Mouse (Mus musculus): ENCODE measurements around the gene Hoxc11.

DNA sequence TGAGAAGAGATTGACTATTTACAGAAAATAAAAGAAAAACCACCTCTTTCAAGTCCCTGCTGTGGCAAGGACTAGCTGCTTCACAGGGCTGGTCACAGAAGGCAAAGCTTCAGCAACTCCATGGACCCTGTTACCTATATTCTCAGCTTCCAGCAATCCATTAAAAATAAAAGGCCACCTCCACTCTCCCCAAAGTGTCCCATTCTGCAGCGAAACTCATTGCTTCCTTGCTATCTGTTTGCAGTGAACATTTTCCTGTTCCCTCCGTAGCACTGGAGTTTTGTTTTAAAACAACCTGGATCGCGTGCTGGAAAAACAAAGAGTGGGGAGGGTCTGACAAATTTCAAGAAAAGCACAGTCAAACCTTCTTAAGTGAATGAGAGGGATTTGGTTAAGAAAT is 44.7 kb upstream of the Hoxc11 start:
- TF ChIP-seq CTCF (IDR thresholded peaks at IDR 0.05; ENCODE audit: borderline replicate concordance, insufficient read depth, low read length) (no peak), POLR2A (IDR thresholded peaks at IDR 0.05; ENCODE audit: low read depth, low read length) (no peak)

Data from embryonic fibroblast, embryonic 13.5 days (primary cell).